Mouse (Mus musculus): Measurements from ENCODE around the gene Olfr322.

DNA sequence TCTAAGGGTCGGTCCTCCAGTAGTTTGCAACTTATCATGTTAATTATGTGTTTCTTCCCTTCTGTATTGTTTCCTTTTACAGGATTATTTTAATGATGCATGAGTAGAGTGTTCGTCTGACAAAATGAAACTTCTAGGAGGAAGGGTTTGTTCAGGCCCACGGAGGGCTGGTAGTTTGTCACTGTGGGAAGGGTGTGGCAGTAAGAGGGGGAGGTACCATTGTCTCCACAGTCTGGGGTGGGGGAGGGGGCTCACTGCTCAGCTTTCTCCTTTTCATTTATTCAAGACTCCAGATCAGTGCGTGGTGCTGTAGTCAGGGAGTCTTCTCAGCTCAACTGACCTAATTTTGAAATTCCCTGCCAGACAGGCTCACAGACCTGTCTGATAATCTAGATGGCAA is 32.4 kb upstream of the Olfr322 start:
- no peak for TF ChIP-seq CTCF (IDR thresholded peaks at IDR 0.05; ENCODE audit: low read depth)
- TF ChIP-seq EP300 (IDR thresholded peaks at IDR 0.05; ENCODE audit: low read depth), result no peak

All from heart, postnatal 0 days (tissue).